Mouse (Mus musculus) ES-Bruce4 (cell line): ENCODE measurements at regions not wholly inside any gene's neighbourhood (a gene's known extent, or its start where the extent isn't known, plus 50 kb on each side); places are given as distances from the start of the nearest gene placed in this dataset.

Source experiments
- CTCF ChIP-seq: IDR thresholded peaks from one replicate; pipeline ENCODE4 v1.8.1; 2011; ENCODE audit warnings: low read depth, low read length
- EP300 ChIP-seq: IDR thresholded peaks from 2 replicates; pipeline ENCODE4 v1.6.1; 2011; ENCODE audit warnings: low read depth, low read length; ENCODE audit not compliant: insufficient read depth
- POLR2A ChIP-seq: IDR thresholded peaks from one replicate; pipeline ENCODE4 v1.8.1; 2011; ENCODE audit warnings: low read length; ENCODE audit not compliant: insufficient read depth

GRCm38 (mm10) chr2:117656546-117657175, 313.9 kb upstream of the Rasgrp1 start:
- TF ChIP-seq EP300 (no peak), CTCF (no peak), POLR2A (no peak)
